Mouse (Mus musculus) cortical plate, adult 2 months (tissue): ENCODE data around the gene Zfp646. TPM values are rescaled to one million over a fixed set of nuclear protein-coding genes. Genes with fewer than 3 reads are reported as not detected.

ENCODE experiments used
- H3K27ac ChIP-seq: fragments of 200-500 bp; 2 replicates; pipeline ENCODE4 v1.5.1; 2012; ENCODE audit warnings: low read length, control low read depth, inconsistent platforms; ENCODE audit not compliant: insufficient read depth
- H3K4me1 ChIP-seq: fragments of 200-500 bp; 2 replicates; pipeline ENCODE4 v1.6.1; 2011; ENCODE audit warnings: low read length; ENCODE audit not compliant: control insufficient read depth, insufficient read depth
- H3K4me3 ChIP-seq: fragments of 200-500 bp; 2 replicates; pipeline ENCODE4 v1.5.1; 2011; ENCODE audit warnings: mild to moderate bottlenecking, low read length, control low read depth; ENCODE audit not compliant: insufficient read depth
- CTCF ChIP-seq: fragments of 200-500 bp; IDR thresholded peaks from 2 replicates; pipeline ENCODE4 v1.5.1; 2011; ENCODE audit warnings: mild to moderate bottlenecking, control low read depth, low read length; ENCODE audit not compliant: insufficient read depth; ENCODE audit errors: extremely low read depth
- POLR2A ChIP-seq: fragments of 200-500 bp; IDR thresholded peaks from 2 replicates; pipeline ENCODE4 v1.6.1; 2011; ENCODE audit warnings: mild to moderate bottlenecking, low read length, control low read depth; ENCODE audit not compliant: insufficient read depth; ENCODE audit errors: extremely low read depth
- polyA plus RNA-seq: library from polyadenylated mRNA; depleted of rRNA; stranded (reverse); fragments of >200 nt; gene quantifications from 2 replicates; pipeline ENCODE4 v1.2.3, GENCODE M21; 2012

The Zfp646 gene
- polyA plus RNA-seq, 1 experiment: 14.9 TPM

- H3K4me1 ChIP-seq: no peaks in the 10 kb centered on the region
- no peak overlapping the region for H3K27ac ChIP-seq
- no peak for TF ChIP-seq CTCF
- no peak overlapping the region for H3K4me3 ChIP-seq
These were observed 17.8 kb upstream of the Zfp646 start for GRCm38 (mm10) chr7:127858258-127858657.

GRCm38 (mm10) chr7:127866434-127866833 lies 9.6 kb upstream of the Zfp646 start:
- Histone ChIP-seq H3K4me1 (peaks cover 4% of the 10 kb centered on the region), H3K27ac (no peak overlapping the region), H3K4me3 (no peak overlapping the region)
- TF ChIP-seq CTCF: no peak
- TF ChIP-seq POLR2A: no peak

GRCm38 (mm10) chr7:127867641-127868040 lies 8.4 kb upstream of the Zfp646 start:
- Histone ChIP-seq H3K27ac (no peak overlapping the region), H3K4me1 (peaks cover 4% of the 10 kb centered on the region), H3K4me3 (no peak overlapping the region)
- TF ChIP-seq CTCF (no peak), POLR2A (no peak)

- TF ChIP-seq CTCF: no peak
- H3K4me3 ChIP-seq: no peak overlapping the region
- H3K27ac ChIP-seq: no peak overlapping the region
- H3K4me1 ChIP-seq: peaks cover 4% of the 10 kb centered on the region
These were observed 6.7 kb upstream of the Zfp646 start for GRCm38 (mm10) chr7:127869149-127869810.

GRCm38 (mm10) chr7:127870136-127870821 lies 5.7 kb upstream of the Zfp646 start:
- no peak overlapping the region for H3K27ac ChIP-seq

GRCm38 (mm10) chr7:127874812-127875626 lies 1.0 kb upstream of the Zfp646 start:
- H3K27ac ChIP-seq: no peak overlapping the region
- TF ChIP-seq CTCF (no peak), POLR2A (no peak)
- peaks cover 2% of the 10 kb centered on the region; the same call in 1 of the 2 replicates for H3K4me1 ChIP-seq

More at GRCm38 (mm10) chr7:127870136-127870821, 5.7 kb upstream of the Zfp646 start:
- no peak for TF ChIP-seq POLR2A
- no peak for TF ChIP-seq CTCF
- no peak overlapping the region for H3K4me3 ChIP-seq
- peaks cover 4% of the 10 kb centered on the region for H3K4me1 ChIP-seq

GRCm38 (mm10) chr7:127875627-127876001 lies 407 bp upstream of the Zfp646 start:
- peak overlapping the region; percentile 88 for H3K27ac ChIP-seq
- H3K4me1 ChIP-seq: peaks cover 2% of the 10 kb centered on the region; the same call in 1 of the 2 replicates
- TF ChIP-seq CTCF (no peak), POLR2A (no peak)
- peak overlapping the region; percentile 55 for H3K4me3 ChIP-seq

More at GRCm38 (mm10) chr7:127874812-127875626, 1.0 kb upstream of the Zfp646 start:
- peak overlapping the region; percentile 55 for H3K4me3 ChIP-seq

- TF ChIP-seq CTCF: no peak
- peak; percentile 61 for TF ChIP-seq POLR2A
- peaks cover 2% of the 10 kb centered on the region; the same call in 1 of the 2 replicates for H3K4me1 ChIP-seq
- H3K4me3 ChIP-seq: peak within 1 kb of the TSS; percentile 55
- peak within 1 kb of the TSS; percentile 88 for H3K27ac ChIP-seq
These were observed 687 bp downstream of the Zfp646 start, which contains the start of gene Zfp668 for GRCm38 (mm10) chr7:127876467-127877348. TSS of gene Zfp668 (minus strand) at chr7:127876828.

- H3K4me3 ChIP-seq: no peak overlapping the region
These were observed 3.3 kb downstream of the Zfp646 start for GRCm38 (mm10) chr7:127879301-127879700.

More at GRCm38 (mm10) chr7:127879301-127879700, 3.3 kb downstream of the Zfp646 start:
- no peak for TF ChIP-seq CTCF
- TF ChIP-seq POLR2A: no peak
- peaks cover 4% of the 10 kb centered on the region; the same call in 1 of the 2 replicates for H3K4me1 ChIP-seq
- no peak overlapping the region for H3K27ac ChIP-seq
